Mouse (Mus musculus): ENCODE results near the gene Dcaf11.

- no peak for TF ChIP-seq POLR2A (IDR thresholded peaks at IDR 0.05; ENCODE audit: control insufficient read depth, low read depth, low read length)
- TF ChIP-seq CTCF (IDR thresholded peaks at IDR 0.05; ENCODE audit: control insufficient read depth, insufficient read depth, insufficient replicate concordance, low read depth, low read length) = no peak
Observed at GRCm38 (mm10) chr14:55524062-55524461, 35.7 kb upstream of the Dcaf11 start.

Measured in testis, adult 2 months (tissue).